Mouse (Mus musculus): Measurements from ENCODE around the gene Ppm1m. TPM values are rescaled to one million over a fixed set of nuclear protein-coding genes. Genes with fewer than 3 reads are reported as not detected.

Gene Ppm1m
- polyA plus RNA-seq, 1 experiment = 31.7 TPM

- Histone ChIP-seq H3K4me1 (ENCODE audit: control insufficient read depth, insufficient read depth, low read length) (no peaks in the 10 kb centered on the region), H3K27ac (ENCODE audit: insufficient read depth, low read length) (no peak overlapping the region), H3K4me3 (ENCODE audit: insufficient read depth, low read length) (no peak overlapping the region)
- TF ChIP-seq CTCF (IDR thresholded peaks at IDR 0.05; ENCODE audit: borderline replicate concordance, insufficient read depth, low read length) (no peak), POLR2A (IDR thresholded peaks at IDR 0.05; ENCODE audit: low read depth, low read length) (no peak)
Observed at GRCm38 (mm10) chr9:106154106-106154505, 45.4 kb downstream of the Ppm1m start.

- no peak overlapping the region for H3K4me3 ChIP-seq (ENCODE audit: insufficient read depth, low read length)
- no peaks in the 10 kb centered on the region for H3K4me1 ChIP-seq (ENCODE audit: control insufficient read depth, insufficient read depth, low read length)
- TF ChIP-seq CTCF (IDR thresholded peaks at IDR 0.05; ENCODE audit: borderline replicate concordance, insufficient read depth, low read length) = no peak
- TF ChIP-seq POLR2A (IDR thresholded peaks at IDR 0.05; ENCODE audit: low read depth, low read length) = no peak
- no peak overlapping the region for H3K27ac ChIP-seq (ENCODE audit: insufficient read depth, low read length)
Observed at GRCm38 (mm10) chr9:106149399-106149754, 50.2 kb downstream of the Ppm1m start.

DNA sequence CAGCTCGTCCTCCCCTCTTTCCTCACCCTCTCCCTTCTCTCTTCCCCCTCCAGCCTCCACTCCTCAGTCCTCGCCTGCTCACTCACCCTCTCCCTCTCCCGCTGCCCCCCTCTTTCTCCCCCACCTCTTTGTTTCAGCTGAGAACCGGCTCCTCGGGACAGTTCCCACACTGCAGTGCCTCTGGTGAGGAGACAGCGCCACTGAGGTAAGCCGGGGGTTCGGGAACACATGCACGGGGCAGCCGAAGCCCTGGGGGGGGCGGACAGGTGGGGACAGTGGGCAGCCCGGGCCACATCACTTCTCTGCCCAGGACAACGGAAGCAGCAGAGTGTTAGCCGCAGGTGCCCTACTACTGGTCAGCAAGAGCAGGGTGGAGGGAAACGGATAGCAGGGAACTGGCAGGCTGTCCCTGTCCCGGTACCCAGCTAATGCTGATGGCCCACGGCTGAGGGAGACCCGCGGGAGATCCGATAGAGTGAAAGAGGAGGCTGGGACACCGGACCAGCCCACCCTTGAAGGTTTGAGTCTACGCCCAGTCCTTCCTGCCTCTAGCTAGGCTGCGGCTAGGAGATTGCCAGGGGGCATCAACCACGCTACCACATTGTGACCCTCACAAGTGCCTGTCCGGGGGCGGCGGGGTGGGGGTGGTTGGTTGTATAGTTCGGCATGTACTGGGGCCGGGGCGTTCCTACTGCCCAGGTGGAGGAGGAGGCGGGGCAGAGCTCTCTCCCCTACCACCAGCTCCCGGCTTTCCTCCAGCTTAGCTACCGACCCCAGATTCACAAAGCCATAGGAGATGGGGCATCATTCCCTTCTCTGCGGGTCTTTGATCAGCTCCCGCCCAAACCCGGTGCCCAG is 50.8 kb downstream of the Ppm1m start:
- no peaks in the 10 kb centered on the region for H3K4me1 ChIP-seq (ENCODE audit: control insufficient read depth, insufficient read depth, low read length)
- TF ChIP-seq POLR2A (IDR thresholded peaks at IDR 0.05; ENCODE audit: low read depth, low read length) (no peak), CTCF (IDR thresholded peaks at IDR 0.05; ENCODE audit: borderline replicate concordance, insufficient read depth, low read length) (no peak)
- H3K4me3 ChIP-seq (ENCODE audit: insufficient read depth, low read length) = no peak overlapping the region
- no peak overlapping the region for H3K27ac ChIP-seq (ENCODE audit: insufficient read depth, low read length)

- TF ChIP-seq CTCF (IDR thresholded peaks at IDR 0.05; ENCODE audit: borderline replicate concordance, insufficient read depth, low read length) (no peak), POLR2A (IDR thresholded peaks at IDR 0.05; ENCODE audit: low read depth, low read length) (no peak)
- H3K27ac ChIP-seq (ENCODE audit: insufficient read depth, low read length) = no peak overlapping the region
- no peak overlapping the region for H3K4me3 ChIP-seq (ENCODE audit: insufficient read depth, low read length)
- no peaks in the 10 kb centered on the region for H3K4me1 ChIP-seq (ENCODE audit: control insufficient read depth, insufficient read depth, low read length)
Observed at GRCm38 (mm10) chr9:106147851-106148431, 51.6 kb downstream of the Ppm1m start.

DNA sequence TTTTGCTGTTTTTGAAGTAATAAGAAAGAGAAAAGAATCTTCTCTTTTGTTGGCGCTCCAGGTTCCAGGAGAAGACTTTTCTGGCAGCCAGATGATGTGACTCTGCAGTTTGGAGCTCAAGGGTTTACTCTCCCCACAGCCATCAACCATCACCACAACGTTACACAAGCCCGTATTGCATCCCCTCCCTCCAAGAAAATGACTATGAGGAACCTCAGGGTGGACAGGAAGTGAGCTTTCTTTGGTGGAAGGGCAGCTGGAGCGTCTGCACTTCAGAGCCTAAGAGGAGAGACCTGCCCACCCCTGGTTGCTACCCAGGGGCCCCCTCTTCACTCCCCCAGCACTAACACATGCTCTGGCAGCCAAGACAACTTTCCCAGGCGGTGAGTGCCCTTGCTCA is 52.3 kb downstream of the Ppm1m start:
- Histone ChIP-seq H3K4me1 (ENCODE audit: control insufficient read depth, insufficient read depth, low read length) (no peaks in the 10 kb centered on the region), H3K4me3 (ENCODE audit: insufficient read depth, low read length) (no peak overlapping the region), H3K27ac (ENCODE audit: insufficient read depth, low read length) (no peak overlapping the region)
- TF ChIP-seq CTCF (IDR thresholded peaks at IDR 0.05; ENCODE audit: borderline replicate concordance, insufficient read depth, low read length) = no peak
- TF ChIP-seq POLR2A (IDR thresholded peaks at IDR 0.05; ENCODE audit: low read depth, low read length) = no peak

DNA sequence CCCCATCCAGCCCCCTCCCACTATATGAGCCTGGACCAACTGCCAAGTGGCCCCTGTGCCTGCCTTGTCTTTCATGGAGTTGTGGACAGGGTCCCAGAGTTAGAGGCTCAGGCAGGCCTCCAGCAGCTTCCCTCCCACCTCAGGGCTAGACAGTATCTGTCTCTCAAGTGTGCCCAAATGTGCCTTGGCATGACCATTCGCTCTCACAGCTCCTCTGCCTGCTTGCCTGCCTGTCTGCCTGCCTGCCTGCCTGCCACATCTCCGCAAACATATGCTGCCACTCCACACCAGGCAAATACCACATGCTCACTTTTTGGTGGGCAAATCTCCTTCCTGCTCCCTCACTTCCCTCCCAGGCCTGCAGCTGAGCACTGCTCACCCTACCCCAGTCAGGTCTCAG is 54.0 kb downstream of the Ppm1m start:
- TF ChIP-seq POLR2A (IDR thresholded peaks at IDR 0.05; ENCODE audit: low read depth, low read length) (no peak), CTCF (IDR thresholded peaks at IDR 0.05; ENCODE audit: borderline replicate concordance, insufficient read depth, low read length) (no peak)
- Histone ChIP-seq H3K4me3 (ENCODE audit: insufficient read depth, low read length) (no peak overlapping the region), H3K4me1 (ENCODE audit: control insufficient read depth, insufficient read depth, low read length) (no peaks in the 10 kb centered on the region), H3K27ac (ENCODE audit: insufficient read depth, low read length) (no peak overlapping the region)

Other genes with a start within 250 kb of the Ppm1m start
- gene Col6a5, start 239.1 kb downstream of the Ppm1m start, polyA plus RNA-seq (2011; ENCODE audit: insufficient read length, low read depth, missing spikeins) = 0.39 TPM in 1 of 2 replicates, not detected in the other
- 0.50 and 1.4 TPM in 2 replicates for gene Col6a4, start 103.0 kb downstream of the Ppm1m start, polyA plus RNA-seq (2011; ENCODE audit: insufficient read length, low read depth, missing spikeins)
- 1.2 and 2.0 TPM in 2 replicates for gene Glyctk, start 41.6 kb downstream of the Ppm1m start, polyA plus RNA-seq (2011; ENCODE audit: insufficient read length, low read depth, missing spikeins)
- gene Wdr82, start 28.8 kb downstream of the Ppm1m start, polyA plus RNA-seq (2011; ENCODE audit: insufficient read length, low read depth, missing spikeins) = 94.0 and 120 TPM in 2 replicates
- gene Twf2, start 3.4 kb upstream of the Ppm1m start, polyA plus RNA-seq (2011; ENCODE audit: insufficient read length, low read depth, missing spikeins) = 16.7 and 17.6 TPM in 2 replicates
- not detected in 2 replicates for gene Tlr9, start 22.9 kb upstream of the Ppm1m start, polyA plus RNA-seq (2011; ENCODE audit: insufficient read length, low read depth, missing spikeins)
- gene Alas1, start 48.9 kb upstream of the Ppm1m start, polyA plus RNA-seq (2011; ENCODE audit: insufficient read length, low read depth, missing spikeins) = 54.2 and 54.7 TPM in 2 replicates
- gene Poc1a, start 81.3 kb upstream of the Ppm1m start, polyA plus RNA-seq (2011; ENCODE audit: insufficient read length, low read depth, missing spikeins) = 9.4 and 12.0 TPM in 2 replicates
- gene Dusp7, start 168.9 kb upstream of the Ppm1m start, polyA plus RNA-seq (2011; ENCODE audit: insufficient read length, low read depth, missing spikeins) = 63.0 and 67.2 TPM in 2 replicates
- 346 and 369 TPM in 2 replicates for gene Rpl29, start 229.7 kb upstream of the Ppm1m start, polyA plus RNA-seq (2011; ENCODE audit: insufficient read length, low read depth, missing spikeins)
- 14.9 and 16.0 TPM in 2 replicates for gene Acy1, start 238.6 kb upstream of the Ppm1m start, polyA plus RNA-seq (2011; ENCODE audit: insufficient read length, low read depth, missing spikeins)
- gene Abhd14b, start 247.7 kb upstream of the Ppm1m start, polyA plus RNA-seq (2011; ENCODE audit: insufficient read length, low read depth, missing spikeins) = 16.4 and 16.8 TPM in 2 replicates
- gene Abhd14a, start 247.9 kb upstream of the Ppm1m start, polyA plus RNA-seq (2011; ENCODE audit: insufficient read length, low read depth, missing spikeins) = 29.7 and 31.3 TPM in 2 replicates